Mouse (Mus musculus): ENCODE measurements around the gene Lrrc15.
A peak's percentile ranks its signal among the peaks of the same experiment; 100 is the strongest.

GRCm38 (mm10) chr16:30262664-30263063, 20.4 kb downstream of the Lrrc15 start:
- TF ChIP-seq CTCF (IDR thresholded peaks at IDR 0.05; ENCODE audit: borderline replicate concordance, insufficient read depth, low read length) (peak; percentile 61), POLR2A (IDR thresholded peaks at IDR 0.05; ENCODE audit: low read depth, low read length) (no peak)
